Mouse (Mus musculus) neural tube, embryonic 14.5 days (tissue): ENCODE results near the gene Gcgr. TPM values are rescaled to one million over a fixed set of nuclear protein-coding genes. Genes with fewer than 3 reads are reported as not detected.
A peak's percentile ranks its signal among the peaks of the same experiment; 100 is the strongest.

Experiments
- ATAC-seq: fragments of 200-750 bp; cut with Nextera tagmentation; 2 replicates; pipeline ENCODE4 v1.8.0; 2017; ENCODE audit warnings: low read depth, mild to moderate bottlenecking, moderate TSS enrichment, moderate library complexity
- H3K27ac ChIP-seq: fragments of 300-500 bp; sonication (generic); 2 replicates; pipeline ENCODE4 v1.5.1; 2014; ENCODE audit warnings: low read depth, mild to moderate bottlenecking, control low read depth, low read length, moderate library complexity, mixed read lengths
- H3K27me3 ChIP-seq: fragments of 300-500 bp; sonication (generic); 2 replicates; pipeline ENCODE4 v1.6.1; 2014; ENCODE audit warnings: low read length; ENCODE audit not compliant: control insufficient read depth, insufficient read depth
- H3K36me3 ChIP-seq: fragments of 300-500 bp; sonication (generic); 2 replicates; pipeline ENCODE4 v1.6.1; 2014; ENCODE audit warnings: low read length, mixed read lengths; ENCODE audit not compliant: control insufficient read depth, insufficient read depth
- H3K4me1 ChIP-seq: fragments of 300-500 bp; sonication (generic); 2 replicates; pipeline ENCODE4 v1.6.1; 2014; ENCODE audit warnings: low read length; ENCODE audit not compliant: control insufficient read depth, insufficient read depth
- H3K4me2 ChIP-seq: fragments of 300-500 bp; sonication (generic); 2 replicates; pipeline ENCODE4 v1.6.1; 2014; ENCODE audit warnings: mild to moderate bottlenecking, low read depth, low read length, control low read depth
- H3K4me3 ChIP-seq: fragments of 300-500 bp; sonication (generic); 2 replicates; pipeline ENCODE4 v1.5.1; 2014; ENCODE audit warnings: low read depth, low read length, control low read depth, mixed read lengths
- H3K9ac ChIP-seq: fragments of 300-500 bp; sonication (generic); replicated peaks from 2 replicates; pipeline ENCODE4 v1.6.1; 2014; ENCODE audit warnings: low read depth, mild to moderate bottlenecking, control low read depth, low read length, mixed read lengths
- H3K9me3 ChIP-seq: fragments of 300-500 bp; sonication (generic); 2 replicates; pipeline ENCODE4 v1.6.1; 2016; ENCODE audit warnings: low read length; ENCODE audit not compliant: control insufficient read depth
- WGBS: fragments of 180-500 bp; shearing (Covaris S2); extraction: QIAGEN DNeasy Blood & Tissue Kit; methylation state at CpG from one replicate; pipeline ENCODE4 v1.1.7; 2014; 5-methylcytosine and 5-hydroxymethylcytosine counted together
- polyA plus RNA-seq: library from polyadenylated mRNA; unstranded; fragments of >200 nt; fragmentation: Nextera tagmentation; extraction: Ambion mirVana; gene quantifications from 2 replicates; pipeline ENCODE4 v1.2.1, GENCODE M21; 2014

The Gcgr gene
- polyA plus RNA-seq, 1 experiment from 2014 or later: 0.19 TPM

- H3K27ac ChIP-seq: peak within 1 kb of the TSS; percentile 60
Measured at GRCm38 (mm10) chr11:120491317-120492023, 39.0 kb upstream of the Gcgr start, which contains the start of gene Slc25a10. Gene Slc25a10, plus strand, starts transcription at chr11:120491840.

GRCm38 (mm10) chr11:120492024-120492877, 38.2 kb upstream of the Gcgr start:
- WGBS: under 1% methylated on average over 46 of the region's 48 CpGs
- peaks cover 25% of the 10 kb centered on the region for H3K4me1 ChIP-seq
- H3K36me3 ChIP-seq: peaks cover 41% of the 10 kb centered on the region
- peak; percentile 52 for ATAC-seq
- H3K27ac ChIP-seq: peak overlapping the region; percentile 60
- no peaks in the 10 kb centered on the region for H3K27me3 ChIP-seq
- H3K4me2 ChIP-seq: peak overlapping the region; percentile 95
- no peaks in the 10 kb centered on the region for H3K9me3 ChIP-seq
- peak overlapping the region; percentile 89 for H3K4me3 ChIP-seq
- H3K9ac ChIP-seq: peak overlapping the region; percentile 81

More at GRCm38 (mm10) chr11:120491317-120492023, 39.0 kb upstream of the Gcgr start, which contains the start of gene Slc25a10:
- peak; percentile 84 for ATAC-seq
- Histone ChIP-seq H3K4me2 (peak within 1 kb of the TSS; percentile 95), H3K36me3 (peaks cover 45% of the 10 kb centered on the region), H3K27me3 (no peaks in the 10 kb centered on the region), H3K4me1 (peaks cover 25% of the 10 kb centered on the region), H3K9me3 (no peaks in the 10 kb centered on the region), H3K9ac (peak within 1 kb of the TSS; percentile 81), H3K4me3 (peak within 1 kb of the TSS; percentile 89)
- 0% methylated on average over 35 of the region's 35 CpGs for WGBS

GRCm38 (mm10) chr11:120492878-120493203, 37.7 kb upstream of the Gcgr start:
- peaks cover 25% of the 10 kb centered on the region for H3K4me1 ChIP-seq
- peaks cover 35% of the 10 kb centered on the region for H3K36me3 ChIP-seq
- 25% methylated on average over 3 of the region's 3 CpGs for WGBS

GRCm38 (mm10) chr11:120493351-120493750, 37.1 kb upstream of the Gcgr start:
- peak overlapping the region; percentile 36; the same call in 1 of the 2 replicates for H3K27ac ChIP-seq
- H3K9me3 ChIP-seq: no peaks in the 10 kb centered on the region
- peak overlapping the region; percentile 95 for H3K4me2 ChIP-seq
- no peaks in the 10 kb centered on the region for H3K27me3 ChIP-seq
- H3K4me1 ChIP-seq: peaks cover 25% of the 10 kb centered on the region
- 55% methylated on average over 3 of the region's 3 CpGs for WGBS
- H3K36me3 ChIP-seq: peaks cover 30% of the 10 kb centered on the region
- peak overlapping the region; percentile 89; the same call in 1 of the 2 replicates for H3K4me3 ChIP-seq
- H3K9ac ChIP-seq: peak overlapping the region; percentile 81; the same call in 1 of the 2 replicates
- no peak for ATAC-seq

More at GRCm38 (mm10) chr11:120492878-120493203, 37.7 kb upstream of the Gcgr start:
- Histone ChIP-seq H3K4me2 (peak overlapping the region; percentile 95), H3K9ac (peak overlapping the region; percentile 81; the same call in 1 of the 2 replicates), H3K27me3 (no peaks in the 10 kb centered on the region), H3K4me3 (peak overlapping the region; percentile 89), H3K27ac (peak overlapping the region; percentile 36; the same call in 1 of the 2 replicates), H3K9me3 (no peaks in the 10 kb centered on the region)
- ATAC-seq: no peak

GRCm38 (mm10) chr11:120493911-120494310, 36.6 kb upstream of the Gcgr start:
- no peak overlapping the region for H3K9ac ChIP-seq
- peak overlapping the region; percentile 95; the same call in 1 of the 2 replicates for H3K4me2 ChIP-seq
- whole genome bisulfite sequencing: 91% methylated on average over 3 of the region's 3 CpGs

GRCm38 (mm10) chr11:120497436-120497835, 33.1 kb upstream of the Gcgr start:
- Histone ChIP-seq H3K4me1 (peaks cover 13% of the 10 kb centered on the region), H3K36me3 (peaks cover 23% of the 10 kb centered on the region), H3K27ac (no peak overlapping the region), H3K27me3 (no peaks in the 10 kb centered on the region), H3K9me3 (no peaks in the 10 kb centered on the region), H3K9ac (no peak overlapping the region), H3K4me3 (no peak overlapping the region), H3K4me2 (no peak overlapping the region)
- 90% methylated on average over 3 of the region's 3 CpGs for WGBS
- no peak for ATAC-seq

More at GRCm38 (mm10) chr11:120493911-120494310, 36.6 kb upstream of the Gcgr start:
- Histone ChIP-seq H3K36me3 (peaks cover 24% of the 10 kb centered on the region), H3K9me3 (no peaks in the 10 kb centered on the region), H3K4me1 (peaks cover 25% of the 10 kb centered on the region), H3K27me3 (no peaks in the 10 kb centered on the region), H3K4me3 (no peak overlapping the region), H3K27ac (no peak overlapping the region)
- no peak for ATAC-seq

- no peak overlapping the region for H3K4me3 ChIP-seq
- H3K27me3 ChIP-seq: no peaks in the 10 kb centered on the region
- H3K4me2 ChIP-seq: no peak overlapping the region
- H3K4me1 ChIP-seq: peaks cover 6% of the 10 kb centered on the region
- no peaks in the 10 kb centered on the region for H3K9me3 ChIP-seq
- ATAC-seq: no peak
- H3K27ac ChIP-seq: no peak overlapping the region
- no peak overlapping the region for H3K9ac ChIP-seq
- 97% methylated on average over 12 of the region's 12 CpGs for WGBS
- peaks cover 23% of the 10 kb centered on the region for H3K36me3 ChIP-seq
Measured at GRCm38 (mm10) chr11:120498226-120498625, 32.3 kb upstream of the Gcgr start.

- Histone ChIP-seq H3K9ac (no peak overlapping the region), H3K36me3 (peaks cover 23% of the 10 kb centered on the region), H3K4me1 (no peaks in the 10 kb centered on the region), H3K4me3 (no peak overlapping the region), H3K4me2 (no peak overlapping the region), H3K27ac (no peak overlapping the region), H3K9me3 (no peaks in the 10 kb centered on the region), H3K27me3 (no peaks in the 10 kb centered on the region)
- WGBS: 93% methylated on average over 5 of the region's 5 CpGs
- ATAC-seq: no peak
Measured at GRCm38 (mm10) chr11:120498891-120499290, 31.6 kb upstream of the Gcgr start.
